Comparison of ENCODE assay signal across 10 mouse cellular contexts in genomic region chr7:116036591-116037555, GRCm38 (mm10). TPM values are rescaled to one million over a fixed set of nuclear protein-coding genes. Genes with fewer than 3 reads are reported as not detected.
DNase-seq lines count a peak whose midpoint lies in the region; ATAC-seq and TF ChIP-seq lines count a peak whose summit lies in the region.
"Had no signal": no experiment of that assay in that cellular context is flagged by ENCODE, and none has a peak within 500 bp of the region (broad histone marks: within the 10 kb centered on the region; RNA-seq: fewer than 3 reads in every experiment).

No protein-coding gene starts in this region.

- whole genome bisulfite sequencing in kidney, adult 2 months = 61% methylated on average over 18 of the region's 18 CpGs
- WGBS in embryonic facial prominence, embryonic 14.5 days = 23% methylated on average over 18 of the region's 18 CpGs
- 13% methylated on average over 18 of the region's 18 CpGs for WGBS in limb, embryonic 10.5 days
- WGBS in neural tube, embryonic 14.5 days = 28% methylated on average over 18 of the region's 18 CpGs
- 20% methylated on average over 18 of the region's 18 CpGs for WGBS in kidney, embryonic 14.5 days

- peak overlapping the region; percentile 99 for H3K4me2 ChIP-seq in embryonic facial prominence, embryonic 14.5 days (ENCODE audit: low read depth, low read length)
- H3K4me2 ChIP-seq in neural tube, embryonic 14.5 days (ENCODE audit: low read depth, low read length) = peak overlapping the region; percentile 98; the same call in 1 of the 2 replicates
- H3K4me2 ChIP-seq in kidney, embryonic 14.5 days (replicated peaks; ENCODE audit: low read depth, low read length) = no peak overlapping the region

- TF ChIP-seq CTCF in kidney, adult 2 months (conservative IDR thresholded peaks at IDR 0.05; ENCODE audit: insufficient read depth, insufficient read length, low read depth, low read length) = no peak

- ATAC-seq in embryonic facial prominence, embryonic 14.5 days (ENCODE audit: low read depth) = no peak
- no peak for ATAC-seq in neural tube, embryonic 14.5 days (ENCODE audit: low read depth)
- ATAC-seq in kidney, embryonic 14.5 days (ENCODE audit: low FRiP score, low TSS enrichment) = no peak
- ATAC-seq in megakaryocyte-erythroid progenitor cell, adult 5-6 weeks (replicated peaks; ENCODE audit: low FRiP score, low TSS enrichment, poor library complexity, severe bottlenecking) = no peak

- no peaks in the 10 kb centered on the region for H3K27me3 ChIP-seq in kidney, adult 2 months (replicated peaks; ENCODE audit: control insufficient read depth, insufficient read depth, low read length)
- H3K27me3 ChIP-seq in embryonic facial prominence, embryonic 14.5 days (replicated peaks; ENCODE audit: control insufficient read depth, insufficient read depth, low read length) = peaks cover 73% of the 10 kb centered on the region
- peaks cover 80% of the 10 kb centered on the region for H3K27me3 ChIP-seq in limb, embryonic 10.5 days (ENCODE audit: low read depth, poor library complexity, severe bottlenecking)
- H3K27me3 ChIP-seq in neural tube, embryonic 14.5 days (ENCODE audit: control insufficient read depth, insufficient read depth, low read length) = peaks cover 21% of the 10 kb centered on the region
- H3K27me3 ChIP-seq in kidney, embryonic 14.5 days (ENCODE audit: control insufficient read depth, insufficient read depth, low read length) = peaks cover 53% of the 10 kb centered on the region

- H3K4me1 ChIP-seq in kidney, adult 2 months (ENCODE audit: control insufficient read depth, insufficient read depth, low read length) = no peaks in the 10 kb centered on the region
- H3K4me1 ChIP-seq in embryonic facial prominence, embryonic 14.5 days (ENCODE audit: control insufficient read depth, insufficient read depth, low read length) = 0 out of 2 replicates have a peak, but pooled peaks cover 4% of the 10 kb centered on the region
- H3K4me1 ChIP-seq in limb, embryonic 10.5 days = peaks cover 64% of the 10 kb centered on the region
- 0 out of 2 replicates have a peak, but pooled peaks cover 15% of the 10 kb centered on the region for H3K4me1 ChIP-seq in neural tube, embryonic 14.5 days (ENCODE audit: control insufficient read depth, insufficient read depth, low read length)
- peaks cover 13% of the 10 kb centered on the region; the same call in 1 of the 2 replicates for H3K4me1 ChIP-seq in kidney, embryonic 14.5 days (ENCODE audit: control insufficient read depth, insufficient read depth, low read length)

- no peaks in the 10 kb centered on the region for H3K9me3 ChIP-seq in embryonic facial prominence, embryonic 14.5 days (ENCODE audit: control insufficient read depth, low read length)
- H3K9me3 ChIP-seq in limb, embryonic 10.5 days (replicated peaks) = no peaks in the 10 kb centered on the region
- H3K9me3 ChIP-seq in neural tube, embryonic 14.5 days (ENCODE audit: control insufficient read depth, low read length) = no peaks in the 10 kb centered on the region
- no peaks in the 10 kb centered on the region for H3K9me3 ChIP-seq in kidney, embryonic 14.5 days (ENCODE audit: control insufficient read depth, low read length)

- no peak overlapping the region for H3K4me3 ChIP-seq in kidney, adult 2 months (ENCODE audit: insufficient read depth, low read depth, low read length)
- H3K4me3 ChIP-seq in embryonic facial prominence, embryonic 14.5 days (ENCODE audit: low read depth, low read length) = peak overlapping the region; percentile 64
- H3K4me3 ChIP-seq in limb, embryonic 10.5 days = peak overlapping the region; percentile 62; the same call in 1 of the 2 replicates
- H3K4me3 ChIP-seq in neural tube, embryonic 14.5 days (ENCODE audit: low read depth, low read length) = no peak overlapping the region
- no peak overlapping the region for H3K4me3 ChIP-seq in kidney, embryonic 14.5 days (ENCODE audit: low read length)
- H3K4me3 ChIP-seq: heart, adult 2 months had no signal

- H3K36me3 ChIP-seq in kidney, adult 2 months (ENCODE audit: control insufficient read depth, insufficient read depth, low read length) = no peaks in the 10 kb centered on the region
- no peaks in the 10 kb centered on the region for H3K36me3 ChIP-seq in embryonic facial prominence, embryonic 14.5 days (ENCODE audit: control insufficient read depth, insufficient read depth, low read length)
- H3K36me3 ChIP-seq in limb, embryonic 10.5 days = no peaks in the 10 kb centered on the region
- H3K36me3 ChIP-seq in neural tube, embryonic 14.5 days (ENCODE audit: control insufficient read depth, insufficient read depth, low read length) = no peaks in the 10 kb centered on the region
- H3K36me3 ChIP-seq in kidney, embryonic 14.5 days (ENCODE audit: control insufficient read depth, insufficient read depth, low read length) = no peaks in the 10 kb centered on the region

- peak overlapping the region; percentile 75 for H3K9ac ChIP-seq in embryonic facial prominence, embryonic 14.5 days (ENCODE audit: low read depth, low read length)
- no peak overlapping the region for H3K9ac ChIP-seq in neural tube, embryonic 14.5 days (replicated peaks; ENCODE audit: low read depth, low read length)
- no peak overlapping the region for H3K9ac ChIP-seq in kidney, embryonic 14.5 days (ENCODE audit: low read depth, low read length)

- DNase-seq in kidney, adult 2 months = peak; percentile 19
- no peak for DNase-seq in kidney, adult 8-10 months
- no peak for DNase-seq in embryonic facial prominence, embryonic 14.5 days (ENCODE audit: low spot score)
- DNase-seq in limb, embryonic 10.5 days (ENCODE audit: low spot score) = peak; percentile 54
- DNase-seq in natural killer cell, adult 2 months (ENCODE audit: low spot score in 2 of 2) = no peak
- DNase-seq: layer of hippocampus, postnatal 36 days had no signal

- no peak for TF ChIP-seq POLR2A in kidney, adult 2 months (IDR thresholded peaks at IDR 0.05; ENCODE audit: low read depth, low read length)

- H3K27ac ChIP-seq in kidney, adult 2 months (ENCODE audit: insufficient read depth, low read depth, low read length) = no peak overlapping the region
- no peak overlapping the region for H3K27ac ChIP-seq in embryonic facial prominence, embryonic 14.5 days (replicated peaks; ENCODE audit: low read depth, low read length)
- peak overlapping the region; percentile 56; the same call in 1 of the 2 replicates for H3K27ac ChIP-seq in limb, embryonic 10.5 days
- H3K27ac ChIP-seq in neural tube, embryonic 14.5 days (ENCODE audit: low read depth, low read length) = no peak overlapping the region
- H3K27ac ChIP-seq in kidney, embryonic 14.5 days (ENCODE audit: low read depth, low read length) = no peak overlapping the region
- H3K27ac ChIP-seq: heart, adult 2 months had no signal

RNA-seq across cellular contexts. Expression of gene Sox6, which starts 1.7 kb away (rescaled TPM):
- polyA plus RNA-seq in kidney, adult 2 months (2012; rRNA removed) = 33.0 and 37.1 TPM in 2 replicates
- 46.1 and 49.9 TPM in 2 replicates for polyA plus RNA-seq in embryonic facial prominence, embryonic 14.5 days (2014; fragmentation: Nextera tagmentation; extraction: Ambion mirVana)
- 16.5 and 23.7 TPM in 2 replicates for polyA plus RNA-seq in limb, embryonic 10.5 days (2016; fragmentation: Nextera tagmentation; extraction: Ambion mirVana)
- polyA plus RNA-seq in neural tube, embryonic 14.5 days (2014; fragmentation: Nextera tagmentation; extraction: Ambion mirVana) = 40.9 and 51.2 TPM in 2 replicates
- polyA plus RNA-seq in kidney, embryonic 14.5 days (2014; fragmentation: Nextera tagmentation; extraction: Ambion mirVana) = 15.1 and 24.7 TPM in 2 replicates
- total RNA-seq in megakaryocyte-erythroid progenitor cell, adult 5-6 weeks (2014; fragmentation: Nextera tagmentation) = 12.9 and 18.2 TPM in 2 replicates
- total RNA-seq in megakaryocyte-erythroid progenitor cell, adult 5-6 weeks (2017) = 5.8 and 10.2 TPM in 2 replicates

RNA-seq across cellular contexts. Expression of gene 1110004F10Rik, which starts 2.3 kb away (rescaled TPM):
- 43.8 and 53.3 TPM in 2 replicates for polyA plus RNA-seq in kidney, adult 2 months (2012; rRNA removed)
- polyA plus RNA-seq in embryonic facial prominence, embryonic 14.5 days (2014; fragmentation: Nextera tagmentation; extraction: Ambion mirVana) = 244 and 274 TPM in 2 replicates
- 329 and 347 TPM in 2 replicates for polyA plus RNA-seq in limb, embryonic 10.5 days (2016; fragmentation: Nextera tagmentation; extraction: Ambion mirVana)
- polyA plus RNA-seq in neural tube, embryonic 14.5 days (2014; fragmentation: Nextera tagmentation; extraction: Ambion mirVana) = 321 and 328 TPM in 2 replicates
- 300 and 310 TPM in 2 replicates for polyA plus RNA-seq in kidney, embryonic 14.5 days (2014; fragmentation: Nextera tagmentation; extraction: Ambion mirVana)
- 135 and 136 TPM in 2 replicates for total RNA-seq in megakaryocyte-erythroid progenitor cell, adult 5-6 weeks (2014; fragmentation: Nextera tagmentation)
- 293 and 398 TPM in 2 replicates for total RNA-seq in megakaryocyte-erythroid progenitor cell, adult 5-6 weeks (2017)

RNA-seq across cellular contexts. Expression of gene Gm4353, which starts 47.6 kb away (rescaled TPM):
- polyA plus RNA-seq in kidney, adult 2 months (2012; rRNA removed) = 0.86 and 1.2 TPM in 2 replicates
- 0.43 and 0.88 TPM in 2 replicates for polyA plus RNA-seq in embryonic facial prominence, embryonic 14.5 days (2014; fragmentation: Nextera tagmentation; extraction: Ambion mirVana)
- 1.1 and 1.3 TPM in 2 replicates for polyA plus RNA-seq in limb, embryonic 10.5 days (2016; fragmentation: Nextera tagmentation; extraction: Ambion mirVana)
- 0.43 and 0.83 TPM in 2 replicates for polyA plus RNA-seq in neural tube, embryonic 14.5 days (2014; fragmentation: Nextera tagmentation; extraction: Ambion mirVana)
- polyA plus RNA-seq in kidney, embryonic 14.5 days (2014; fragmentation: Nextera tagmentation; extraction: Ambion mirVana) = 0.50 and 1.3 TPM in 2 replicates
- 2.1 TPM in 1 of 2 replicates, not detected in the other for total RNA-seq in megakaryocyte-erythroid progenitor cell, adult 5-6 weeks (2014; fragmentation: Nextera tagmentation)
- total RNA-seq in megakaryocyte-erythroid progenitor cell, adult 5-6 weeks (2017) = 1.3 and 4.0 TPM in 2 replicates

Comparison
In these comparisons a context has a peak if more than half of its experiments do, and no peak if none do; other contexts are left out.
1. DNase-seq: peak in kidney, adult 2 months (single experiment) and limb, embryonic 10.5 days (single experiment); none in kidney, adult 8-10 months (0 of 2), embryonic facial prominence, embryonic 14.5 days (single experiment) and natural killer cell, adult 2 months (0 of 2).
2. H3K4me3 ChIP-seq: peak in embryonic facial prominence, embryonic 14.5 days (single experiment) and limb, embryonic 10.5 days (single experiment); none in kidney, adult 2 months (single experiment), neural tube, embryonic 14.5 days (single experiment) and kidney, embryonic 14.5 days (single experiment).